8 mouse cellular contexts compared by ENCODE assay signal in genomic region chr12:111485046-111485651, GRCm38 (mm10). TPM values are rescaled to one million over a fixed set of nuclear protein-coding genes. Genes with fewer than 3 reads are reported as not detected.
DNase-seq lines count a peak whose midpoint lies in the region; ATAC-seq and TF ChIP-seq lines count a peak whose summit lies in the region.

No protein-coding gene starts in this region.

- no peak for TF ChIP-seq EP300 in stomach, postnatal 0 days (optimal IDR thresholded peaks at IDR 0.05)

- peaks cover 12% of the 10 kb centered on the region for H3K4me1 ChIP-seq in testis, adult 2 months (ENCODE audit: control insufficient read depth, insufficient read depth, low read length)
- peaks cover 18% of the 10 kb centered on the region for H3K4me1 ChIP-seq in liver, embryonic 13.5 days (replicated peaks)
- no peaks in the 10 kb centered on the region for H3K4me1 ChIP-seq in stomach, postnatal 0 days (replicated peaks; ENCODE audit: control insufficient read depth, insufficient read depth)

- peak overlapping the region; percentile 74 for H3K4me3 ChIP-seq in testis, adult 2 months (ENCODE audit: control insufficient read depth, low read depth, low read length)
- H3K4me3 ChIP-seq in liver, embryonic 13.5 days (replicated peaks) = peak overlapping the region; percentile 50
- H3K4me3 ChIP-seq in stomach, postnatal 0 days (ENCODE audit: low read depth, low read length) = peak overlapping the region; percentile 54

- no peak for ATAC-seq in liver, embryonic 13.5 days (ENCODE audit: low read depth)
- ATAC-seq in stomach, postnatal 0 days (ENCODE audit: low FRiP score, low TSS enrichment) = no peak
- ATAC-seq in frontal cortex, adult (ENCODE audit: low TSS enrichment) = no peak

- H3K9ac ChIP-seq in liver, embryonic 13.5 days = no peak overlapping the region
- peak overlapping the region; percentile 61 for H3K9ac ChIP-seq in stomach, postnatal 0 days (ENCODE audit: low read length)

- no peak overlapping the region for H3K27ac ChIP-seq in testis, adult 2 months (ENCODE audit: control insufficient read depth, insufficient read depth, low read depth, low read length)
- no peak overlapping the region for H3K27ac ChIP-seq in liver, embryonic 13.5 days
- peak overlapping the region; percentile 63 for H3K27ac ChIP-seq in stomach, postnatal 0 days (replicated peaks)

- TF ChIP-seq CTCF in testis, adult 2 months (IDR thresholded peaks at IDR 0.05; ENCODE audit: control insufficient read depth, insufficient read depth, insufficient replicate concordance, low read depth, low read length) = no peak
- TF ChIP-seq CTCF in stomach, postnatal 0 days (IDR thresholded peaks at IDR 0.05; ENCODE audit: low read depth) = no peak

- H3K9me3 ChIP-seq in liver, embryonic 13.5 days (replicated peaks) = no peaks in the 10 kb centered on the region
- H3K9me3 ChIP-seq in stomach, postnatal 0 days (ENCODE audit: control insufficient read depth, low read length) = no peaks in the 10 kb centered on the region

- no peak for TF ChIP-seq POLR2A in testis, adult 2 months (IDR thresholded peaks at IDR 0.05; ENCODE audit: control insufficient read depth, low read depth, low read length)

- H3K4me2 ChIP-seq in liver, embryonic 13.5 days = peak overlapping the region; percentile 62
- H3K4me2 ChIP-seq in stomach, postnatal 0 days (replicated peaks; ENCODE audit: low read depth) = peak overlapping the region; percentile 70

- no peaks in the 10 kb centered on the region; the same call in 1 of the 2 replicates for H3K27me3 ChIP-seq in testis, adult 2 months (ENCODE audit: control insufficient read depth, insufficient read depth, low read length)
- H3K27me3 ChIP-seq in liver, embryonic 13.5 days = peaks cover 96% of the 10 kb centered on the region
- peaks cover 3% of the 10 kb centered on the region; the same call in 1 of the 2 replicates for H3K27me3 ChIP-seq in stomach, postnatal 0 days (ENCODE audit: control insufficient read depth, insufficient read depth, low read length)

- DNase-seq in gastrocnemius, adult 18-20 months (ENCODE audit: low spot score) = peak; percentile 4
- no peak for DNase-seq in gastrocnemius, postnatal 25 days
- no peak for DNase-seq in testis, postnatal 14 days (ENCODE audit: low spot score)
- no peak for DNase-seq in liver, embryonic 13.5 days
- DNase-seq in stomach, postnatal 0 days (ENCODE audit: low spot score) = no peak
- DNase-seq in urinary bladder, postnatal 36 days (ENCODE audit: low spot score in 2 of 2) = no peak

- no peaks in the 10 kb centered on the region for H3K36me3 ChIP-seq in testis, adult 2 months (ENCODE audit: control insufficient read depth, insufficient read depth, low read length)
- H3K36me3 ChIP-seq in liver, embryonic 13.5 days = no peaks in the 10 kb centered on the region
- H3K36me3 ChIP-seq in stomach, postnatal 0 days (ENCODE audit: control insufficient read depth, insufficient read depth, low read length) = no peaks in the 10 kb centered on the region

- WGBS in liver, embryonic 13.5 days (ENCODE audit: insufficient replicate concordance) = 4% methylated on average over 63 of the region's 63 CpGs
- 3% methylated on average over 58 of the region's 63 CpGs for WGBS in stomach, postnatal 0 days

RNA-seq across cellular contexts. Expression of gene Gm266, which starts 0.5 kb away (rescaled TPM):
- under 1 TPM in 1 of 2 experiments, not detected in 1; 0.18 TPM for total RNA-seq in gastrocnemius, adult 18-20 months (2021)
- under 1 TPM; 0.38 to 0.72 TPM for total RNA-seq in gastrocnemius, postnatal 25 days (2021)
- 1.7 and 1.8 TPM in 2 replicates for polyA plus RNA-seq in testis, adult 2 months (2012; rRNA removed)
- 0.76 and 1.0 TPM in 2 replicates for polyA plus RNA-seq in liver, embryonic 13.5 days (2015; fragmentation: Nextera tagmentation; extraction: Ambion mirVana)
- 12.5 and 14.4 TPM in 2 replicates for polyA plus RNA-seq in stomach, postnatal 0 days (2015; fragmentation: Nextera tagmentation; extraction: Ambion mirVana)

RNA-seq across cellular contexts. Expression of gene Tnfaip2, which starts 42.9 kb away (rescaled TPM):
- total RNA-seq in gastrocnemius, adult 18-20 months (2021) = 10 to 100 TPM; 38.8 to 52.9 TPM
- total RNA-seq in gastrocnemius, postnatal 25 days (2021) = 10 to 100 TPM; 34.8 to 40.4 TPM
- 77.2 and 89.7 TPM in 2 replicates for polyA plus RNA-seq in testis, adult 2 months (2012; rRNA removed)
- 92.1 and 96.6 TPM in 2 replicates for polyA plus RNA-seq in liver, embryonic 13.5 days (2015; fragmentation: Nextera tagmentation; extraction: Ambion mirVana)
- polyA plus RNA-seq in stomach, postnatal 0 days (2015; fragmentation: Nextera tagmentation; extraction: Ambion mirVana) = 14.5 and 15.6 TPM in 2 replicates

RNA-seq across cellular contexts. Expression of gene Eif5, which starts 52.7 kb away (rescaled TPM):
- 100 to 1,000 TPM; 160 to 165 TPM for total RNA-seq in gastrocnemius, adult 18-20 months (2021)
- total RNA-seq in gastrocnemius, postnatal 25 days (2021) = 100 to 1,000 TPM; 133 to 143 TPM
- polyA plus RNA-seq in testis, adult 2 months (2012; rRNA removed) = 280 and 283 TPM in 2 replicates
- 677 and 738 TPM in 2 replicates for polyA plus RNA-seq in liver, embryonic 13.5 days (2015; fragmentation: Nextera tagmentation; extraction: Ambion mirVana)
- 448 and 455 TPM in 2 replicates for polyA plus RNA-seq in stomach, postnatal 0 days (2015; fragmentation: Nextera tagmentation; extraction: Ambion mirVana)
